Mouse (Mus musculus) neural tube, embryonic 14.5 days (tissue): Measurements from ENCODE around the gene Sema3e. TPM values are rescaled to one million over a fixed set of nuclear protein-coding genes. Genes with fewer than 3 reads are reported as not detected.

Source experiments
- ATAC-seq: fragments of 200-750 bp; cut with Nextera tagmentation; 2 replicates; pipeline ENCODE4 v1.8.0; 2017; ENCODE audit warnings: low read depth, mild to moderate bottlenecking, moderate TSS enrichment, moderate library complexity
- H3K27ac ChIP-seq: fragments of 300-500 bp; sonication (generic); 2 replicates; pipeline ENCODE4 v1.5.1; 2014; ENCODE audit warnings: low read depth, mild to moderate bottlenecking, control low read depth, low read length, moderate library complexity, mixed read lengths
- H3K27me3 ChIP-seq: fragments of 300-500 bp; sonication (generic); 2 replicates; pipeline ENCODE4 v1.6.1; 2014; ENCODE audit warnings: low read length; ENCODE audit not compliant: control insufficient read depth, insufficient read depth
- H3K36me3 ChIP-seq: fragments of 300-500 bp; sonication (generic); 2 replicates; pipeline ENCODE4 v1.6.1; 2014; ENCODE audit warnings: low read length, mixed read lengths; ENCODE audit not compliant: control insufficient read depth, insufficient read depth
- H3K4me1 ChIP-seq: fragments of 300-500 bp; sonication (generic); 2 replicates; pipeline ENCODE4 v1.6.1; 2014; ENCODE audit warnings: low read length; ENCODE audit not compliant: control insufficient read depth, insufficient read depth
- H3K4me2 ChIP-seq: fragments of 300-500 bp; sonication (generic); 2 replicates; pipeline ENCODE4 v1.6.1; 2014; ENCODE audit warnings: mild to moderate bottlenecking, low read depth, low read length, control low read depth
- H3K4me3 ChIP-seq: fragments of 300-500 bp; sonication (generic); 2 replicates; pipeline ENCODE4 v1.5.1; 2014; ENCODE audit warnings: low read depth, low read length, control low read depth, mixed read lengths
- H3K9ac ChIP-seq: fragments of 300-500 bp; sonication (generic); replicated peaks from 2 replicates; pipeline ENCODE4 v1.6.1; 2014; ENCODE audit warnings: low read depth, mild to moderate bottlenecking, control low read depth, low read length, mixed read lengths
- H3K9me3 ChIP-seq: fragments of 300-500 bp; sonication (generic); 2 replicates; pipeline ENCODE4 v1.6.1; 2016; ENCODE audit warnings: low read length; ENCODE audit not compliant: control insufficient read depth
- WGBS: fragments of 180-500 bp; shearing (Covaris S2); extraction: QIAGEN DNeasy Blood & Tissue Kit; methylation state at CpG from one replicate; pipeline ENCODE4 v1.1.7; 2014; 5-methylcytosine and 5-hydroxymethylcytosine counted together
- polyA plus RNA-seq: library from polyadenylated mRNA; unstranded; fragments of >200 nt; fragmentation: Nextera tagmentation; extraction: Ambion mirVana; gene quantifications from 2 replicates; pipeline ENCODE4 v1.2.1, GENCODE M21; 2014

Sema3e gene
- polyA plus RNA-seq, 1 experiment from 2014 or later = 3.1 TPM

DNA sequence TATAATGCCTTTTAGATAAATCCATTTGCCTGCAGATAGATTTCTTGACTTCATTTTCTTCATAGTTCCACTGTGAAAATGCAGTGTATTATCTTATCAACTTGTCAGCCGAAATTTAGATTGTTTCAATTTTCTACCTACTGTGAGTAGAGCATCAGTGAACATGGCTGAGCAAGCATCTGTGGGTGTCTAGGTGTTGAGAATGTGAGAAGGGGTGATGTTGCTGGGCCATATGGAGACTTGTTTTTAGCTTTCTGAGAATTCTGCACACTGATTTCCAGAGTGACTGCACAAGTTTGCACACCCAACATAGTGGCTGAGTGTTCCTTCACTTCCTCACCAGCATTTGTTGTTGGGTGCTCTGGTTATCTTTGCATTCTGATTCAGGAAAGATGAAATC is 71.1 kb downstream of the Sema3e start:
- WGBS = 83% methylated on average over 1 of the region's 1 CpGs
- ATAC-seq = no peak
- H3K4me1 ChIP-seq = no peaks in the 10 kb centered on the region

DNA sequence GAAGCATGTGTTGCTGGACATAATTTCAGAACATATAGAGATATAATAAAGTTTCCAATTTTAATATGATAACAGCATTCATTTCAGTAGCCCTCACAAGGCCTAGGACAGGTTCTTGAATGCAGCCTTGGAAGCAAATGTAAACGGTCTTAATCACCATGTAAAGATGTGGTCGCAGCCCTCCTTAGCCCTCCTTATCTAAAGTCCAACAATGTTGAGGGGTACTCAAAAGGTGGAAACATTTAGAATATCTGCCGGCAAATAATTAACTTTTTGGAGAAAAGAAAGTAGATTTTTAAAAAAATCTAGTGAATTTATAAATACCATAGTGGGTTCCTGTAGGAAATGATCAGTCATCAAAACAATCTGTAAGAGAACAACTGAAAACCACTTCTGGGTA is 73.6 kb downstream of the Sema3e start:
- no peak overlapping the region for H3K27ac ChIP-seq
- no peaks in the 10 kb centered on the region for H3K4me1 ChIP-seq
- H3K4me3 ChIP-seq = no peak overlapping the region
- no peak for ATAC-seq
- no peak overlapping the region for H3K9ac ChIP-seq
- H3K36me3 ChIP-seq = no peaks in the 10 kb centered on the region
- H3K27me3 ChIP-seq = no peaks in the 10 kb centered on the region
- H3K9me3 ChIP-seq = no peaks in the 10 kb centered on the region
- no peak overlapping the region for H3K4me2 ChIP-seq
- WGBS = 94% methylated on average over 3 of the region's 3 CpGs

More for the DNA sequence above, 71.1 kb downstream of the Sema3e start:
- H3K4me3 ChIP-seq = no peak overlapping the region
- no peak overlapping the region for H3K4me2 ChIP-seq
- no peaks in the 10 kb centered on the region for H3K27me3 ChIP-seq
- no peak overlapping the region for H3K27ac ChIP-seq
- H3K36me3 ChIP-seq = no peaks in the 10 kb centered on the region
- H3K9me3 ChIP-seq = no peaks in the 10 kb centered on the region
- H3K9ac ChIP-seq = no peak overlapping the region

DNA sequence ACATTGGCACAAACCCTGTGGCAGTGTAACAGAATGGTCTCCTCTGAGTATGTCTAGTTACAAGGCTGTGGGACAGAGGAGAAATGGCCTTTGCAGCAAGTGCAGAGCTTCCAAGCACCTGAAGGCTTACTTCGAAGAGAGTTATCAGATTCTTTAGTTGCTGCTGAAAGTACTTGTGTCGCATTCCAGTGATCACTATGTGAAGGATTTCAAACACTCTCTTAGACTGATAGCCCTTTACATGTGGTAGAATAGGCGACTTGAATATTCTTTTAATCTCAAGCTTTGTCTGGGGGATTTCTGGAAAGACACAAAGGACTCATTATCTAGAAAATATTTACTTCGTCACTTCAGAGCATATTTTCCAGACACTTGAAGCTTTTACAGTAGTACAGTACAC is 82.3 kb downstream of the Sema3e start:
- Histone ChIP-seq H3K4me3 (no peak overlapping the region), H3K9me3 (no peaks in the 10 kb centered on the region), H3K27me3 (no peaks in the 10 kb centered on the region), H3K9ac (no peak overlapping the region), H3K4me2 (no peak overlapping the region), H3K4me1 (no peaks in the 10 kb centered on the region), H3K27ac (no peak overlapping the region), H3K36me3 (no peaks in the 10 kb centered on the region)
- 88% methylated on average over 4 of the region's 4 CpGs for WGBS
- ATAC-seq = no peak

DNA sequence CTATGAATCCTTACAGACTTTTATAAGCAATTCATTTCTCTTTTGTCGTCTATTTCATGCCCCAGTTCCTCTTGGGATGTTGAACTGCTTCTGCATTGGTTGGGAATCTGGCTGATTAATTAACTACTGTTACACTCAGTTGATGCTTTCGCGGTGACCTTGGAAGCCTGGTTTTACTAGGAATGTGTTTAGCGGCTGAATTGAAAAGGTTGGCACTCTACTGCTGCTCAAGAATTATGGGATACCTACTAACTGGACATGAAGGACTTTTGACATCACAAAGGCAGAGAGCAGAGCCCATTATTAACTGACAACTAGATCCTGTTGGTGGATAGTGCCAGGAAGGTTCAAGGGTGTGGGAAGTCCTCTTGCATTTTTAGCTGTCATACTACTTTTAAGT is 83.9 kb downstream of the Sema3e start:
- 70% methylated on average over 4 of the region's 4 CpGs for WGBS
- Histone ChIP-seq H3K36me3 (no peaks in the 10 kb centered on the region), H3K9ac (no peak overlapping the region), H3K4me3 (no peak overlapping the region), H3K27me3 (no peaks in the 10 kb centered on the region), H3K27ac (no peak overlapping the region), H3K4me1 (no peaks in the 10 kb centered on the region), H3K9me3 (no peaks in the 10 kb centered on the region), H3K4me2 (no peak overlapping the region)
- no peak for ATAC-seq

DNA sequence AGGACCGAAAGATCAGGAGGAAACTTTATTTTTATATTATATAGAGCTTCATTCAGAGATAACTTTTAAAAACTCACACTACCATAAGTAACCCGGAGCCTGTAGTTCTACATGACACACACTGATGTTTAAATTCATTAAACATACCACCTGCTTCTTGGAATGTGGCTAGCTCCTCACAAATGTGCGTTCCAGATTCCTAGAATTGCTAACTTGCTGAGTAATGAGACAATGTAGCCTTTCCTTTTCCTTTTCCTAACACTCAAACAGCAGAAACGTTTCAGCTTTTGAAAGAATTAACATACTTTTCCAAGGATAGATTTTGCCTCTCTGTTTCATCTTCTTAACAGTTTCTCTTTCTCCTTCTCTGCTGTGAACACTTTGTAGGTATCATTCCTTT is 86.3 kb downstream of the Sema3e start:
- Histone ChIP-seq H3K27me3 (no peaks in the 10 kb centered on the region), H3K36me3 (no peaks in the 10 kb centered on the region), H3K9ac (no peak overlapping the region), H3K4me3 (no peak overlapping the region), H3K4me1 (no peaks in the 10 kb centered on the region), H3K27ac (no peak overlapping the region), H3K4me2 (no peak overlapping the region), H3K9me3 (no peaks in the 10 kb centered on the region)
- no peak for ATAC-seq
- WGBS = 85% methylated on average over 4 of the region's 4 CpGs

DNA sequence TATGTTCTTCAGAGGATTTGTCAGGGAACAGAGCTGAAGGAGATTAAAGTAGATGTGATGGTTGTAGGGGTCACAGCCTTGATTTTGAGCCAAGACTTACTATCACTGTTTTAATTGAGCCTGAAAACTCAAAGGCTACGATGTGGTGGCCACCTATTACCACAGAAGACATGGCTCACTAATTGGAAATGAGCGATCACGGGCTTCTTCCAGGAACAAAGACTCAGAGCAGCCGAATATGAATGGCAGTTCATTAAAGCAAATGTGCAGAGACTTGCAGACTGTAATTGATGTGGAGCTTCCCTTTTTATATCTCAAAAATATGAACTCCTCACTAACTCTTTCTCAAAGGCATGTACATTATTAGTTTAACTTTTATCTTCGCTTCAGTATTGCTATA is 96.8 kb downstream of the Sema3e start:
- H3K9ac ChIP-seq = no peak overlapping the region
- no peak overlapping the region for H3K27ac ChIP-seq
- no peaks in the 10 kb centered on the region for H3K27me3 ChIP-seq
- H3K4me3 ChIP-seq = no peak overlapping the region
- no peaks in the 10 kb centered on the region for H3K36me3 ChIP-seq
- H3K4me2 ChIP-seq = no peak overlapping the region
- WGBS = 73% methylated on average over 5 of the region's 5 CpGs
- H3K9me3 ChIP-seq = no peaks in the 10 kb centered on the region
- no peaks in the 10 kb centered on the region for H3K4me1 ChIP-seq
- no peak for ATAC-seq

DNA sequence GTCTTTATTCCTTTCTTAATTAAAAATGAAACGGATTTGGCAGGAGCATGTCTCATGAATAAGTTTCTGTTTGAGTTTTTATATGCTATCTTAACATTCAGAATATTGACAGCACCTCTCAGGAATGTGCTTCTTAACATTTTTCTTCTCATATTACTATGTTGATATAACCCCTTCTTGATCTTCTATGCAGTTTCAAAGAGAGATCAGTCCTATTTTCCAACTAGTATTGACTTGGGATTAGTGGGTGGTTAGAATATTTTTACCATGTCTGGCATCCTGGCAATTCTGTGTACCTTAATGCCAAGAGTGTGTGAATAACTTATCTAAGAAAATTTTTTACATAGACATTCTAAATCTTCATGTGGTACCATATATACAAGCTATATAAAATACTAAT is 101.5 kb downstream of the Sema3e start:
- H3K4me1 ChIP-seq = no peaks in the 10 kb centered on the region
- no peaks in the 10 kb centered on the region for H3K36me3 ChIP-seq
- no peaks in the 10 kb centered on the region for H3K27me3 ChIP-seq
- no peak overlapping the region for H3K4me2 ChIP-seq
- H3K9ac ChIP-seq = no peak overlapping the region
- WGBS = 75% methylated on average over 1 of the region's 1 CpGs
- no peaks in the 10 kb centered on the region for H3K9me3 ChIP-seq
- H3K27ac ChIP-seq = no peak overlapping the region
- H3K4me3 ChIP-seq = no peak overlapping the region
- no peak for ATAC-seq

DNA sequence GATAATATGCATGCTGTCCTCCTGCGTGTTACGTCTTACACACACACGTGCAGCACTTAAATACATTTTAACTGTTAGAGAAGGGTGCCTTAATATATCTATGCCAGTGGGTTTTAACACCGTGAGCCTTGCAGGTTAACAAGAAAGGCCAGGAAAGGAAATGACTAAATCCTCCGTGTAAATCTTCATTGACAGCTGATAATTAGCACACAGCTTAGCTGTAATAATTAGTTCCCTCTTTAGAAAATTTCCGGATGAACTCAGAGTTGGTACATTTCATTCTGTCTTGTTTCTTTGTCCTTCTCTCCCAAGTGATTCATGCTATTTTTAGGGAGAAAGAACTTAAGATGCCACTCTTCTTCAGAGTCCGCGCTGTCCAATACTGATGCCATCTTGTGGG is 110.9 kb downstream of the Sema3e start:
- no peak for ATAC-seq

DNA sequence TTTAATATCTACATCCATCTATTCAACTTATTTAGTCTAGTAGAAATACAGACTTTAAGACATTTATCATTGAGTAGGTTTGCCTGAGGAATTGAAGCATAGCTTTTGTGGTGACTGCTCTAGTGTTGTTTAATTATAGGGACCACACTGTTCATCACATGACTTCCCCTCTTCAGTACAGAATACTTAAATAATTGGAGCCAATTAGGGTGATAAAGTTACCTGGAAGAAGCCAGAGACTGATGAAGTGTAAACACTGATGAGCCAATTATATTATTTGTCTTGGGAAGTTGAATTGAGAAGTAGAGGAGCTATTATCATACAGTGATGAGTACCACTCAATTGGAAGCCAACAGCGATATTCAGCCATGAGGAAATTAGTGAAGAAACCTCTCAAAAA is 113.6 kb downstream of the Sema3e start:
- H3K36me3 ChIP-seq = no peaks in the 10 kb centered on the region

More for the DNA sequence above, 110.9 kb downstream of the Sema3e start:
- H3K27ac ChIP-seq = no peak overlapping the region
- H3K9me3 ChIP-seq = no peaks in the 10 kb centered on the region
- no peaks in the 10 kb centered on the region for H3K4me1 ChIP-seq
- H3K9ac ChIP-seq = no peak overlapping the region
- H3K36me3 ChIP-seq = no peaks in the 10 kb centered on the region
- 79% methylated on average over 8 of the region's 8 CpGs for WGBS
- H3K4me2 ChIP-seq = no peak overlapping the region
- H3K4me3 ChIP-seq = no peak overlapping the region
- no peaks in the 10 kb centered on the region for H3K27me3 ChIP-seq

DNA sequence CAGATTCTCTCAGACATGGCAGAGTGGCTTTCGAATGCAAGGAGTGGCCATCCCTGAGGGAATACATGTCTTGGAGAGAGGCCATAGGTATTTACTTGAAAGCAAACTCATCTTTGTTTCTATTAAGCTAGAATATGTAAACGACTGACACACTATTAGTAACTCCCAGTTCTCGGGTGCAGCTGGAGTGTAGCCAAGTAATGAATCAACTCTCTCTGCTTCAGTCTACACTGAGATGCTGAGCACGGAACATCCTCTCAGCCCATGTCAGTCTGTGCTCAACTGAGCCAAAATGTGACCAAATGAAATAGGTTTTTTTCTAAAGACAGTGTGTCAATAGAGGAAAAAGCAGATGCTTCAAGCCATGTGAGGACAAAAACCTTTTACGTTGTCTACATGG is 137.5 kb downstream of the Sema3e start:
- H3K9ac ChIP-seq = no peak overlapping the region
- peak; percentile 59; the same call in 1 of the 2 replicates for ATAC-seq
- H3K4me3 ChIP-seq = no peak overlapping the region
- H3K27ac ChIP-seq = no peak overlapping the region
- 47% methylated on average over 5 of the region's 5 CpGs for WGBS
- no peaks in the 10 kb centered on the region for H3K9me3 ChIP-seq
- no peaks in the 10 kb centered on the region for H3K4me1 ChIP-seq
- H3K27me3 ChIP-seq = no peaks in the 10 kb centered on the region
- no peak overlapping the region for H3K4me2 ChIP-seq
- no peaks in the 10 kb centered on the region for H3K36me3 ChIP-seq

More for the DNA sequence above, 113.6 kb downstream of the Sema3e start:
- no peaks in the 10 kb centered on the region for H3K9me3 ChIP-seq
- no peak for ATAC-seq
- H3K4me1 ChIP-seq = no peaks in the 10 kb centered on the region
- H3K4me3 ChIP-seq = no peak overlapping the region
- WGBS = 94% methylated on average over 1 of the region's 1 CpGs
- H3K27ac ChIP-seq = no peak overlapping the region
- H3K27me3 ChIP-seq = no peaks in the 10 kb centered on the region
- H3K4me2 ChIP-seq = no peak overlapping the region
- H3K9ac ChIP-seq = no peak overlapping the region
